Mouse (Mus musculus) mesoderm, embryonic 11.5 days (tissue): ENCODE measurements around the gene Scyl1.

Experiments used
- DNase-seq: peaks from one replicate; pipeline ENCODE4 v3.0.0-alpha.2; 2012; ENCODE audit warnings: low read depth, low spot score

The Scyl1 gene

DNA sequence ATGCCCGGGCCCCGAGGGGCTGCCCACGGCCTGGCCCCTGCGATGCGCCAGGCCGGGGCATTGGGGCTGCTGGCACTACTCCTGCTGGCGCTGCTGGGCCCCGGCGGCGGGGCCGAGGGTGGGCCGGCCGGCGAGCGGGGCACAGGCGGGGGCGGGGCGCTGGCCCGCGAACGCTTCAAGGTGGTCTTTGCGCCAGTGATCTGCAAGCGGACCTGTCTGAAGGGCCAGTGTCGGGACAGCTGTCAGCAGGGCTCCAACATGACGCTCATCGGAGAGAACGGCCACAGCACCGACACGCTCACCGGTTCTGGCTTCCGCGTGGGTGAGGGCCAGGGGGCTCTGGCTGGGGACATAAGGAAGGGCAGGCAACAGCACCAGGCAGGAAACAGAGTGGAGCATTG, 29.0 kb downstream of the Scyl1 start:
- DNase-seq = peak; percentile 32

- peak; percentile 52 for DNase-seq
Measured at GRCm38 (mm10) chr19:5741641-5742240, 29.5 kb downstream of the Scyl1 start.

- DNase-seq = no peak
Measured at GRCm38 (mm10) chr19:5740320-5741317, 30.6 kb downstream of the Scyl1 start, which contains the start of gene Ltbp3. Gene Ltbp3 (plus strand): TSS chr19:5740904.

DNA sequence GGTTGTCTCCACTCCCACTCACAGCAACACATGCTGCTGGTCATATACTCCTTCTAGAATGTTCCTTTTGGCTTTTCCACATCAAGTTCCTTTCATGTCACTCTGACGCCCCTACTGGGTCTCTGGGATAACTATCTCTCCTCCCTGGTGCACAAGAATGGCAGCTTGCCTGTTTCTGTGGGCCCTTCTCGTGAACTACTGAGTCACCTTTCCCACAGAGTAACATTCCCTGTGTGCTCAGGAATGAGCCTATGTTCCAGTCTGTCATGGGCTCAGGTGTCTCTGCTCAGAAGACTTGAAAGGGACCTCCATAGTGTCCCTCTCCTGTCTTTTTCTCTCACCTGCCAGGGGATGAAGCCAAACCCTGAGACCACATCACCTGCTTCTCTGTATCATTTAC, 31.8 kb downstream of the Scyl1 start:
- DNase-seq = no peak

DNA sequence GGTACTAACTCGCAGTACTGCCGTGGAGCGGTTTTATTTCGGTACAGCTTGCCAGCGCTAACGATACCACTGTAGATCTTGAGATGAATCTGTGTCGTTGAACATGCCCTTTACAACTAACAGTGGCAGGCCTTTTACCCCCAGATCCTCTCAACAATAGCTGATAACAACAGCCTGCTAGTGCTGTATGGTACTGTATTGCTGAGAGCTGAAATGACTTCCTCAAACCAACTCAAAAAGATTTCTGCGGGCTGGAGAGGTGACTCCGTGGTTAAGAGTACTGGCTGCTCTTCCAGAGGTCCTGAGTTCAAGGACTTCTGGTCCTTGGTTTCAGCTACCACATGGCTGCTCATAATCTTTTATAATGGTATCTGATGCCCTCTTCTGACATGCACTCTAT, 36.9 kb downstream of the Scyl1 start:
- DNase-seq = no peak

DNA sequence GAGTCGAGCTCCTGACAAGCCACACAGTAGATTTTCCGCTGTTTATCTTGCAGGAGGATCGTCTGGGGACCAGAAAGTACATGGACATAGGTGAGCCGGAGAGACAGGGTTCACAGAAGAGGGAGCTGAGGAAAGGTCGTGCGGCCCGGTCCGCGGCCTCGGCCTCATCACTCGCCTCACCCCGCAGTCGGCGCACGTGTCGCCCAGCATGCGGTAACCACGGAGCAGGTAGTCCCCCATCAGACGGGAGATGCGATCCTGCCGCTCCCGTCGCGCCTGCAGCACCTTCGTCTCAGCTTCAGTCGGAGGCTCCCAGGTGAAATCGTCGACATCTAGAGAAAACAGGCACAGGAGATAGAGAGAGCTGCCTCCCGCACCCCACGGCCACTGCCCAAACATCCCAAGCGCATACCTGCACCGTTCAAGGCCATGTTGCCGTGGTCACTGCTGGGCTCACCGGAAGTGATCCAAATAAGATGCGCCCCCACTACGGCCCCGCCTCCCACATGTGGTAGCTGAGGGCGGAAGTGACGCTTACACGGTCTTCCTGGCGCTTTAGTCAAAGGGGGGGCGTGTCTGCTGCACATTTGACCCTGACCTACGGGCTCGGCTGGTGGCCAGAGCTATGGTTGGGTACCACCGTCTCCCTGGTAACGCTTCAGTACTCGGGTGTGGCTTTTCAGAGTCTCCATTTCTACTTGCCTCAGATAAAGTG, 39.8 kb downstream of the Scyl1 start:
- DNase-seq = peak; percentile 96

DNA sequence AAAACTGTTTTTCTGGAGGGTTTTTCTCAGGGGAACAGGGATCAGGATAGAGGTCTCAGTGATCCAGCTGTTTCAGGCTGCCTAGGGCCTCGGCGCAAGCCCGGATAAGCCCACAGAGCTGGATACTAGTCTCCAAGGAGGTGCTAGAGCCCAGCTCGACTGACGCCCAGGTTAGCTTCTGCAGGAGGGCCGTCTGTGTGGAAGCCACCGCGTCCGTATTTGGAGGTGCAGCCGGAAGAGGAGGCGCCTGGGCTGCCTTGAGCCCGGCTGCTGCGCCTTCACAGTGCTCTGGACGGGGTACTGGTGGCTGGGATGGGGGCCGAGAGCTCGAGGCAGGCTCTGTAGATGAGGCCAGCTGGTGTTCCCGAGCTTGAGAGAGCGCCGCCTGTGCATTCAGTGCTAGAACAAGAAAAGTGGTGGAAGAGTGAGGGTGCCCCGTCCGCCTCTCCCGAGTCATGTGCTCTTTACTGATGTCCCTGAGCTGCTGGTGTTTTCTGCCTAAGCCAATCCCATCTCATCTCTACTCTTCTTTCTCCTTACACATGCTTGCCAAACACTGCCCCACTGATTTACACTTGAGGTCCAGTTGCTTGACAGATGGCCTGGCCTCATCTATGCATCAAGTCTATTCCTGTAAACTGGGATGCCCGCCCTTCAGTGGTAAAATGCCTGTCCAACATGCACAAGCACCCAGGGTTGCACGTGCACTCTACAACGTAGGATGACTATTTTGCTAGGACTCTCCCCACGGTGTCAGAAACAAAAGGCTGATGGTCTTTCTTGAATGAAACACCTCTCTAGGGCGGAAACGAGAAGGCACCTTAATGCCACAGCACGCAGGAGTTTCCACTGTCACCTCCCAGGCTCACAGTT, 40.7 kb downstream of the Scyl1 start:
- DNase-seq = no peak

DNA sequence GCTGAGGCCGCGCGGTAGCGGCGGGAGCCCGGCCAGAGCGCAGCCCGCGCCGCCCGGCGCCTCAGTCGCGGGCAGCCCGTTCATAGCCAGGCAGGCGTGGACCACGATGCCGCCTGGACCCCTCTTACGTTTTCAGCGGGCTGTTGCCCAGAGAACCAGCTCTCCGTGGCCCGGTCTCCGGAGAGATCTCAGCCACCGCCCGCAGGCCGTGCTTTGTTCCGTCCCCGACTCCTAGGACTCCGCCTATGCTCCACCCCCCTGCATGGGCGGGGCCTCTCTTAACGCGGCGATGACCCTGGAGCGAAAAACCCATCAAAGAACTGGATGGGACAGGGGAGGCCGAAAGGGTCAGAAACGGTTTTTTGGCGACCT, 41.8 kb downstream of the Scyl1 start, which contains the start of gene Fam89b:
Gene Fam89b (minus strand): TSS at position 210 of the 372 bp plus-strand sequence.
- DNase-seq = peak; percentile 89

DNA sequence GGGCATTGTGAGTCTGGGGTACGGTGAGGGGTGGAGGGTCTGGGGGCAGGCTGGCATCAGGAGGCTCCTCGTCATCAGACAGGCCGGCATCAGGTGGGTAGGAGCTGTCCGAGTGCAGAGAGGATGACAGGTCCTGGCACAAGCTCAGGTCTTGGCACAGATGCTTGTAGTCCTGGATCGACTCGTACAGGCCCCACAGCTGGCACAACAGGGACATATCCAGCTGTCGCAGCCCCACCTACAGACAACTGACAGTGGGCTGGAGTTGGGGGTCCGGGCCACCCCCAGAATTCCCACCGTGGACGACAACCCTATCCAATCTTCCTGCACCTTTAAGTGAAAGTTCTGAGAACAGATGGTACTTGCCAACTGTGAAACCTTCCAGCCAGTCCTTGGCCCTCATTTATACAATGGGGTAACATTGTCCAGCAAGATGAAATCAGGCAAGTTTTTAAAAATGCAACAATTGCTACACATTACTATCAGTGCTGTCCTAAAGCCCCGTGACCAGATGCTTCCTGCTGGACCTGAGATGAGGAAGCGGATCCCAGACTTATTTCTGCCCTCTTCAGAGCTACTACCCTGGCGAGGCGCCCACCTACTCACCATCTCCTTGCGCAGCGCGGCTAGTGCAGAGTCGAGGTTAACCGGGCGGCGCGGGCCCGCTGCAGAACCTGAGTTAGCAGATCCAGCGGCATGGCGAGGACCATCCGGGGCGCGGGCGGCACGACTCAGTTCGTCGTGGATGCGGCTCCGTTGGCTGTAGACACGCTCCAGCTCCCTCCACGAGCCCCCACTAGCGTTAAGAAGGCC, 42.4 kb downstream of the Scyl1 start:
- DNase-seq = peak; percentile 34

GRCm38 (mm10) chr19:5727701-5728100, 43.5 kb downstream of the Scyl1 start:
- DNase-seq = peak; percentile 88

- DNase-seq = no peak
Measured at GRCm38 (mm10) chr19:5726961-5727578, 44.1 kb downstream of the Scyl1 start.

DNA sequence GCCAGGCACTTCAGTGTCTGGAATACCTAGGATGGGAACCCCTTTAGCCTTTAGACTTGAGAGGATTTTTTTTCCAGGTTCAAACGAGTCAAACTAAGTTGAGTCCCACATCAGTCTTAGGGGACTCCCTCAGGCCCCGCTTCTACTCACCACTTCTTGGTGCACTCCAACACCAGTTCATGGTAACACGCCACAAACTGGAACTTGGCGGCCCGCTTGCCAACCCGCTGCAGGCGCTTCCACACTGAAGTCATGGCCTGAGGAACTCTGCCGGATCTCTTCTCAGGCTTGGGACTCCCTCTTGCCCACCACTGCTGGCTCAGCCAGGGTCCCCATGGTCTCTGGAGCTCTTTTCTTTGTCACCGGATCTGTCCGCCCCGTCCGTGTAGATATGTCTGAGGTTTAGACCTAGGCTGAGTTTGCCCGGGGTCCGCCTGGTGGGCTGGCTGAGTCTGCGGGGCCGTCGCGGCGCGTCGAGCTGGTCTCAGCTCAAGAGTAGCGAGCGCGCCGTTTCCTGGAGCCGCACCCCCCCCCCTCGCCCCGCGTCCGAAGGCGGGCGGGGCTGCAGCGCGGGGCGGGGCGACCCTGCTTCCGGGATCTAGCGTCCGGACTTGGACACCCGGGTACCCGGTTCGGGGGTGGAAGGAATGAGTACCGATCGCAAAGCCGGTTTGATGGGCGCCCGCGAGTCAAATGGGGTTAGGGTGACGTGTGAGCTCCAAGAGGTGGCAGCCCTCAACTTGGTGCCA, 45.3 kb downstream of the Scyl1 start, which contains the start of gene Ehbp1l1:
Gene Ehbp1l1 (minus strand): TSS at position 551 of the 749 bp plus-strand sequence.
- DNase-seq = no peak

GRCm38 (mm10) chr19:5725029-5725707, 46.1 kb downstream of the Scyl1 start:
- no peak for DNase-seq

DNA sequence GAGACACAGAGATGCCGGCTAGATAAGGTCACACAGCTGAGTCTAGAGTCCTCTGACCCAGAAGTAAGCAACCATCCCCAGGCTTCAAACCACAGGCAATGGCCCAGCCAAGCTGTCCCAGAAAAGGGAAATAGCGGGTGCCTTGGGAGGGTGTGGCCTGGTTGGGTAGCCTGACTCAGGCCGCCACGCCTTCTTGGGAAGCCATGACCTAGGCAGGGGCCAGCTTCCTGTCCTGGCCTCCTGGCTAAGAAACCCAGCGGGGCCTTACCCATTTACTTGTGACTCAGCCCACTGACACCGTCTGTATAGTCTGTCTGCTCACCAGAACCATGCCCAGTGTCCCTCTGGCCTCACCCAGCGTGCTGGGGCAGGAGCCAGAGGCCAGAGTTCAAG, 46.7 kb downstream of the Scyl1 start:
- no peak for DNase-seq

DNA sequence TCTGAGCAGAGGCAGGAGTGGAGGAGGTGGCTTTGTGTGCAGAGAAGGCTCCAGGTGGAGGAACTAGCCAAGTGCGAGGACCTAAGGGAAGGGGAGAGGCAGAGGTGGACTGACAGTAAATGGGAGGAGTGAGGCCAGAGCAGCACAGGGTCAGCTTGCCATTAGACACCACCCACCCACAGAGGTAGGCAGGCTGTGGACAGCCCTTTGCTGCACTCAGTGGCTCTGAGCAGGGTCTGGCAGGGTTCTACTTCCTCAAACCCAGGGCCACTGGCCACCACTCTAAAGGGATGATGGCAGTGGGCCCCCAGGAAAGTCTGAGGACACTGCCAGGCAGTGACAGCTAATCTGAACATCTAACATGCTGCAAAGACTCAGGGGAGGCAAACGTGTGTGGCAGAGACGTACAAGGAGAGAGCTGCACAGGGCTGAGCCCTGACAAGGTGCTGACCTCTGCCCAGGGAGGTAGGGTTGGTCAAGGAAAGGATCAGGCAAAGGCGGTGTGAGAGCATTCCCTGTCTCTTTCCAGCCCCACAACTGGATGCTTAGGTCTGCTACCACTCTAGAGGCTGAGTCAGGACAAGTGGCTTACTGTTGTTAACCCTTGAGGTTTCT, 47.2 kb downstream of the Scyl1 start:
- DNase-seq = no peak

DNA sequence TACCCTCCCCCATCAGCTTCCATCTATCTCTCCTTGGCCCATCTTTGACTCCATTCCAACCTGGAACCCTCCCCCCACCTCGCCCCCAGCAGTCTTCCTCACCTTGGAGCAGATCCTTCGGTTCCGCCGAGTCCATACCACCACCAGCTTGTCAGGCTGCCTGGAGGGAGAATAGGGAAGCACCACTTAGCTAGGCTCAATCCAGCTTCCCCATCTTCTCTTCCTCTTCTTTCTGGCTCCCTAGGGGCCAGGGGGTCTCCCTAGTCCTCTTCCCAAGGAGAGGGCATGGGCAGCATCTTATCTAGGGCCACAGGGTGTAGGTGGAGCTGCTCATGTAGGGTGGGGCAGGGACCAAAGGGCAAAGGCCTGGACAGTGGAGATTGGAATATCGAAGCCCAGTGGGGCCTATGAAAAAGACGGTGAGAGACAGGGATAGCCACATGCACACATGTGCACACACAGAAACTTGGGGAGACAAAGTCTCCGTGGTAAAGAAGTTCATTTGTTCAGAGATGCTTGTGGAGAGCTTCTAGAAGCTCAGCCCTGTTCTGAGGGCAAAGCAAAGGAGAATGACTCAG, 48.3 kb downstream of the Scyl1 start:
- DNase-seq = no peak

DNA sequence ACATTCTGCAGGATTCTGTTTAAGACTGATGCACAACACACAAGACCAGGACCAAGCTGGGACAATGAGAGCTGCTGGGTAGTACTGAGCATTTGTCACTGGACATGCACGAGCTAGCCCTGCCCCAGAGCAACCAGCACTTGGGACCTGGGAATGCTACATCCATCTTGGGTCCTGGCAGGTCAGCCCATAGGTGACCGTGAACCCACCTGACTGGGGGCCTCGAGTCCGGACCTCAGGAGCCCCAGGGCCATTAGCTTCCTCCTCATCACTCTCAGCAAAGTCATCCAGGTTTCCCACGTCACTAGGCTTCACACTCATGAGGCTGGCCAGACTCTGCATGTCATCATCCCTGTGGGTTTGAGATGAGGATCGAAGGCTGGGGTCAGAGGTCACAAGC, 50.0 kb downstream of the Scyl1 start:
- DNase-seq = no peak

DNA sequence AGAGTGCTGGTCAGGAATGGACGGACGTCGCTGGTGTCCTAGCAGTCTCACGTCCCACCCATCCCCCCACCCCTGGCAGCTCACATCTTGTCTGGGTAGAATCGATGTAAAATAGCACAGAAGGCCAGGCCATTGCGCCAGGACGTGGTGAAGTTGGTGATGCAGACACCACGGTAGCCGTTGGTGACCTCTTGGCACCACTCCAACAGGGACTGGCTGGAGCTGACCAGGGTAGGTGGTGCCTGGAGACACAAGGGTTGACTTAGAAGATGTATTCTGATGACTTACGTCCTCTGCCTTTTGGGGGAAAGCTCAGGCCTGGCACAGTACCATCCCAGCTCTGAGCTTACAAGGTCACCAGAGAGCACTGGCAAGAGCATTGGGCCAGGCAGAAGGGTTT, 54.3 kb downstream of the Scyl1 start:
- DNase-seq = no peak
